Mouse (Mus musculus): ENCODE measurements around the gene Ubap1l. TPM values are rescaled to one million over a fixed set of nuclear protein-coding genes. Genes with fewer than 3 reads are reported as not detected.

Gene Ubap1l
- polyA plus RNA-seq, 1 experiment from 2014 or later: 0.19 TPM

DNA sequence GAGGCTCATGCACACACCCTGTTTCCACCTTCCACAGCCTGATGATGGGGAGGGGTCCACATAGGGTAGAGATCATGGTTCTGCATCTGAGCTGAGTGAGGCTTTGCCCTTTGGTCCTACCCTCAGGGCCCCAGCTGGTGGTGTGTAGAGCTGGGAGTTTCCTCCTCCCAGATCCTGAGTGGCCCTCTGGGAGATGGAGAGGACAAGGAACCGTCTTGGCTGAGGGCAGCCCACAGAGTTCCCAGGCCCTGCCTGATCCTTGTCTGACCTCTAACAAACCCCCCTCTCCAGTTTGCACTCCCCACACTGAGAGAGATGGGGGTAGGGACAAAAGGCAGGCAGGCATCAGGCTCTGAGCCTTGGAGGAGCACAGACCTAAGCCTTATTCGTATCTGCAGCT, 33.5 kb downstream of the Ubap1l start:
- Histone ChIP-seq H3K9me3 (ENCODE audit: control insufficient read depth, low read length) (no peaks in the 10 kb centered on the region), H3K4me3 (ENCODE audit: low read depth, low read length) (no peak overlapping the region), H3K4me1 (replicated peaks; ENCODE audit: control insufficient read depth, insufficient read depth, low read length) (peaks cover 3% of the 10 kb centered on the region; the same call in 1 of the 2 replicates), H3K9ac (ENCODE audit: low read depth, low read length) (no peak overlapping the region), H3K36me3 (ENCODE audit: control insufficient read depth, insufficient read depth, low read length) (no peaks in the 10 kb centered on the region), H3K4me2 (no peak overlapping the region), H3K27ac (ENCODE audit: low read depth, low read length) (no peak overlapping the region), H3K27me3 (replicated peaks; ENCODE audit: control insufficient read depth, insufficient read depth, low read length) (peaks cover 43% of the 10 kb centered on the region)
- no peak for ATAC-seq (replicated peaks; ENCODE audit: low FRiP score)
- no peak for DNase-seq (ENCODE audit: low spot score)
- 69% methylated on average over 2 of the region's 2 CpGs for WGBS

DNA sequence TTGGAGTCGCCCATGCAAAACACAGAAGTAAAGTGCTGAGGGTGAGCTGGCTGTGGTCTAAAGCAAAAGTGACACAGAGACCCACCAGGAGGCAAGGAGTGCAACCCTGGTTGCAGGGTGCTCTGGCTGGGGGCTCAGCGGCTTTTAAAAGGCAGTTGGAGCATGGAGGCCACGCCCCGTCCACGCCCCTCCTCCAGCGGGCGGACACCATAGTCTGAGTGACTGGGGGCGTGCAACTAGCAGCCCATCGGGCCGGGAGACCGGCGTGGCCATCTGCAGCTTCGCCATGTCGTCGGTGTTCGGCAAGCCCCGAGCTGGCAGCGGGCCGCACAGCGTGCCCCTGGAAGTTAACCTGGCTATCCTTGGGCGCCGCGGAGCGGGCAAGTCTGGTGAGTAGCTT, 37.4 kb downstream of the Ubap1l start, which contains the start of gene Rasl12:
TSS of gene Rasl12 (plus strand) at position 228 of the 400 bp plus-strand sequence.
- Histone ChIP-seq H3K27ac (ENCODE audit: low read depth, low read length) (no peak within 1 kb of the TSS), H3K4me3 (ENCODE audit: low read depth, low read length) (peak within 1 kb of the TSS; percentile 47), H3K9me3 (ENCODE audit: control insufficient read depth, low read length) (no peaks in the 10 kb centered on the region), H3K4me2 (peak within 1 kb of the TSS; percentile 77), H3K36me3 (ENCODE audit: control insufficient read depth, insufficient read depth, low read length) (no peaks in the 10 kb centered on the region), H3K9ac (ENCODE audit: low read depth, low read length) (peak within 1 kb of the TSS; percentile 32; the same call in 1 of the 2 replicates), H3K27me3 (replicated peaks; ENCODE audit: control insufficient read depth, insufficient read depth, low read length) (peaks cover 5% of the 10 kb centered on the region; the same call in 1 of the 2 replicates), H3K4me1 (replicated peaks; ENCODE audit: control insufficient read depth, insufficient read depth, low read length) (peaks cover 3% of the 10 kb centered on the region; the same call in 1 of the 2 replicates)
- ATAC-seq (replicated peaks; ENCODE audit: low FRiP score) (peak; percentile 72; the same call in 1 of the 2 replicates), DNase-seq (ENCODE audit: low spot score) (peak; percentile 77)
- under 1% methylated on average over 24 of the region's 24 CpGs for WGBS

DNA sequence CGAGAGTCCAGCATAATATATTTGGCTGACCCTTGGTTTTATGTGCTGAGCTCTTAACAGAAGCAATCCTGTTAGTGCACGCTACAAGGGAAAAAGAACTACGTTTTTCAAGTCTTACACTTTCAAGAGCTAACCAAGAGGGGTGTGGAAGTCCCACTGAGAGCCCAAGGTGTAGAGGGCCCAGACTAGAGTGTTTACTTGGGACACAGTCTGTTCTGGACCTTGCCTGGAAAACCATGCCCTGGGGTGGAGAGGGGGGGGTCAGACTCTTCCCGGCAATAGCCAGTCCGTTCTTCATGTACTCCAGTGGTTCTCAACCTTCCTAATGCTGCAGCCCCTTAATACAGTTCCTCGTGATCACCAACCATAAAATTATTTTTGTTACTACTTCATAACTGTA, 39.1 kb downstream of the Ubap1l start:
- no peak overlapping the region for H3K4me3 ChIP-seq (ENCODE audit: low read depth, low read length)
- 87% methylated on average over 6 of the region's 6 CpGs for WGBS
- H3K36me3 ChIP-seq (ENCODE audit: control insufficient read depth, insufficient read depth, low read length): no peaks in the 10 kb centered on the region
- DNase-seq (ENCODE audit: low spot score) (no peak), ATAC-seq (replicated peaks; ENCODE audit: low FRiP score) (no peak)
- no peak overlapping the region for H3K27ac ChIP-seq (ENCODE audit: low read depth, low read length)
- no peaks in the 10 kb centered on the region for H3K27me3 ChIP-seq (replicated peaks; ENCODE audit: control insufficient read depth, insufficient read depth, low read length)
- no peak overlapping the region for H3K9ac ChIP-seq (ENCODE audit: low read depth, low read length)
- H3K4me2 ChIP-seq: no peak overlapping the region
- H3K4me1 ChIP-seq (replicated peaks; ENCODE audit: control insufficient read depth, insufficient read depth, low read length): peaks cover 3% of the 10 kb centered on the region; the same call in 1 of the 2 replicates
- H3K9me3 ChIP-seq (ENCODE audit: control insufficient read depth, low read length): no peaks in the 10 kb centered on the region

- 68% methylated on average over 15 of the region's 15 CpGs for WGBS
- no peaks in the 10 kb centered on the region for H3K9me3 ChIP-seq (ENCODE audit: control insufficient read depth, low read length)
- no peaks in the 10 kb centered on the region for H3K4me1 ChIP-seq (replicated peaks; ENCODE audit: control insufficient read depth, insufficient read depth, low read length)
- no peak overlapping the region for H3K9ac ChIP-seq (ENCODE audit: low read depth, low read length)
- no peak overlapping the region for H3K4me2 ChIP-seq
- H3K4me3 ChIP-seq (ENCODE audit: low read depth, low read length): no peak overlapping the region
- no peaks in the 10 kb centered on the region for H3K27me3 ChIP-seq (replicated peaks; ENCODE audit: control insufficient read depth, insufficient read depth, low read length)
- no peak for ATAC-seq (replicated peaks; ENCODE audit: low FRiP score)
- H3K27ac ChIP-seq (ENCODE audit: low read depth, low read length): no peak overlapping the region
- H3K36me3 ChIP-seq (ENCODE audit: control insufficient read depth, insufficient read depth, low read length): no peaks in the 10 kb centered on the region
- no peak for DNase-seq (ENCODE audit: low spot score)
These were observed 43.7 kb downstream of the Ubap1l start for GRCm38 (mm10) chr9:65404331-65405183.

GRCm38 (mm10) chr9:65405184-65405449, 44.3 kb downstream of the Ubap1l start:
- H3K27ac ChIP-seq (ENCODE audit: low read depth, low read length): no peak overlapping the region
- H3K4me3 ChIP-seq (ENCODE audit: low read depth, low read length): no peak overlapping the region
- no peaks in the 10 kb centered on the region for H3K36me3 ChIP-seq (ENCODE audit: control insufficient read depth, insufficient read depth, low read length)
- H3K9ac ChIP-seq (ENCODE audit: low read depth, low read length): no peak overlapping the region
- ATAC-seq (replicated peaks; ENCODE audit: low FRiP score) (no peak), DNase-seq (ENCODE audit: low spot score) (no peak)
- H3K27me3 ChIP-seq (replicated peaks; ENCODE audit: control insufficient read depth, insufficient read depth, low read length): no peaks in the 10 kb centered on the region
- H3K4me2 ChIP-seq: no peak overlapping the region
- H3K4me1 ChIP-seq (replicated peaks; ENCODE audit: control insufficient read depth, insufficient read depth, low read length): no peaks in the 10 kb centered on the region
- H3K9me3 ChIP-seq (ENCODE audit: control insufficient read depth, low read length): no peaks in the 10 kb centered on the region
- WGBS: 79% methylated on average over 2 of the region's 2 CpGs

GRCm38 (mm10) chr9:65407327-65407726, 46.5 kb downstream of the Ubap1l start:
- no peaks in the 10 kb centered on the region for H3K36me3 ChIP-seq (ENCODE audit: control insufficient read depth, insufficient read depth, low read length)
- DNase-seq (ENCODE audit: low spot score) (no peak), ATAC-seq (replicated peaks; ENCODE audit: low FRiP score) (no peak)
- H3K9ac ChIP-seq (ENCODE audit: low read depth, low read length): no peak overlapping the region
- H3K4me2 ChIP-seq: no peak overlapping the region
- no peak overlapping the region for H3K27ac ChIP-seq (ENCODE audit: low read depth, low read length)
- H3K27me3 ChIP-seq (replicated peaks; ENCODE audit: control insufficient read depth, insufficient read depth, low read length): no peaks in the 10 kb centered on the region
- 78% methylated on average over 5 of the region's 5 CpGs for WGBS
- H3K9me3 ChIP-seq (ENCODE audit: control insufficient read depth, low read length): no peaks in the 10 kb centered on the region
- no peak overlapping the region for H3K4me3 ChIP-seq (ENCODE audit: low read depth, low read length)
- H3K4me1 ChIP-seq (replicated peaks; ENCODE audit: control insufficient read depth, insufficient read depth, low read length): no peaks in the 10 kb centered on the region

- DNase-seq (ENCODE audit: low spot score) (no peak), ATAC-seq (replicated peaks; ENCODE audit: low FRiP score) (no peak)
- no peak overlapping the region for H3K9ac ChIP-seq (ENCODE audit: low read depth, low read length)
- H3K27me3 ChIP-seq (replicated peaks; ENCODE audit: control insufficient read depth, insufficient read depth, low read length): no peaks in the 10 kb centered on the region
- H3K4me1 ChIP-seq (replicated peaks; ENCODE audit: control insufficient read depth, insufficient read depth, low read length): no peaks in the 10 kb centered on the region
- WGBS: 61% methylated on average over 3 of the region's 3 CpGs
- H3K4me3 ChIP-seq (ENCODE audit: low read depth, low read length): no peak overlapping the region
- no peak overlapping the region for H3K27ac ChIP-seq (ENCODE audit: low read depth, low read length)
- H3K36me3 ChIP-seq (ENCODE audit: control insufficient read depth, insufficient read depth, low read length): no peaks in the 10 kb centered on the region
- H3K4me2 ChIP-seq: no peak overlapping the region
- no peaks in the 10 kb centered on the region for H3K9me3 ChIP-seq (ENCODE audit: control insufficient read depth, low read length)
These were observed 47.0 kb downstream of the Ubap1l start for GRCm38 (mm10) chr9:65407861-65408260.

- 63% methylated on average over 5 of the region's 5 CpGs for WGBS
These were observed 48.0 kb downstream of the Ubap1l start for GRCm38 (mm10) chr9:65408871-65409295.

DNA sequence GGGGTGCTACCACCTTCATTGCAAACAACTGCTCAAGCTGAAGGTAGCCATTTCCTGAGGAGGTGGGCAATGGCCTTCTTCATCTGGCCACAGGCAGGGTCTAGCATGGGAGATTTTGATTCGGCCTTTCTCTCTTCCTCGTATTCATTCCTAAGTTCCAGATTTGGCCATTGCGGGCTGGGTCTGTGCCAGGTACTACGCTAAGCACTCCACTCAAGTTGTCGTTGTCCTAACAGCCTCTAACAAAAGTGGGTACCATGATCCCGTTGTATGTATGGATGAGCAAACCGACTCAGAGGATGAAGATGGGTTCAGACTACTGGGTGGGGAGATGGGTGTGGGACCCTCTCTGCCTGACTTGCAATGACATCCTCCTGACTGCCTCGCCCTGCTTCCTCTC, 49.5 kb downstream of the Ubap1l start:
- Histone ChIP-seq H3K27me3 (replicated peaks; ENCODE audit: control insufficient read depth, insufficient read depth, low read length) (no peaks in the 10 kb centered on the region), H3K27ac (ENCODE audit: low read depth, low read length) (no peak overlapping the region), H3K4me1 (replicated peaks; ENCODE audit: control insufficient read depth, insufficient read depth, low read length) (no peaks in the 10 kb centered on the region), H3K4me2 (no peak overlapping the region), H3K9me3 (ENCODE audit: control insufficient read depth, low read length) (no peaks in the 10 kb centered on the region), H3K4me3 (ENCODE audit: low read depth, low read length) (no peak overlapping the region), H3K9ac (ENCODE audit: low read depth, low read length) (no peak overlapping the region), H3K36me3 (ENCODE audit: control insufficient read depth, insufficient read depth, low read length) (no peaks in the 10 kb centered on the region)
- no peak for DNase-seq (ENCODE audit: low spot score)
- ATAC-seq (replicated peaks; ENCODE audit: low FRiP score): no peak
- WGBS: 85% methylated on average over 8 of the region's 8 CpGs

More at GRCm38 (mm10) chr9:65408871-65409295, 48.0 kb downstream of the Ubap1l start:
- no peak overlapping the region for H3K9ac ChIP-seq (ENCODE audit: low read depth, low read length)
- no peak overlapping the region for H3K27ac ChIP-seq (ENCODE audit: low read depth, low read length)
- H3K36me3 ChIP-seq (ENCODE audit: control insufficient read depth, insufficient read depth, low read length): no peaks in the 10 kb centered on the region
- H3K4me1 ChIP-seq (replicated peaks; ENCODE audit: control insufficient read depth, insufficient read depth, low read length): no peaks in the 10 kb centered on the region
- no peak overlapping the region for H3K4me2 ChIP-seq
- H3K9me3 ChIP-seq (ENCODE audit: control insufficient read depth, low read length): no peaks in the 10 kb centered on the region
- no peaks in the 10 kb centered on the region for H3K27me3 ChIP-seq (replicated peaks; ENCODE audit: control insufficient read depth, insufficient read depth, low read length)
- H3K4me3 ChIP-seq (ENCODE audit: low read depth, low read length): no peak overlapping the region
- ATAC-seq (replicated peaks; ENCODE audit: low FRiP score): no peak
- DNase-seq (ENCODE audit: low spot score): no peak
